In genomic region chr13:23453362-23453862, GRCm38 (mm10) we compare ENCODE assay signal across 8 mouse cellular contexts. TPM values are rescaled to one million over a fixed set of nuclear protein-coding genes. Genes with fewer than 3 reads are reported as not detected.
DNase-seq lines count a peak whose midpoint lies in the region; ATAC-seq and TF ChIP-seq lines count a peak whose summit lies in the region.

No protein-coding gene starts in this region.

- H3K27me3 ChIP-seq in embryonic facial prominence, embryonic 13.5 days = no peaks in the 10 kb centered on the region
- no peaks in the 10 kb centered on the region for H3K27me3 ChIP-seq in midbrain, postnatal 0 days (ENCODE audit: insufficient read depth, low read length)

- peaks cover 7% of the 10 kb centered on the region for H3K4me1 ChIP-seq in embryonic facial prominence, embryonic 13.5 days
- H3K4me1 ChIP-seq in midbrain, postnatal 0 days (ENCODE audit: insufficient read depth, low read length) = no peaks in the 10 kb centered on the region

- ATAC-seq in embryonic facial prominence, embryonic 13.5 days (ENCODE audit: insufficient number of reproducible peaks, insufficient read depth, low FRiP score, low TSS enrichment, low read depth) = peak; percentile 81
- peak; percentile 81 for ATAC-seq in midbrain, postnatal 0 days (ENCODE audit: low FRiP score)

- H3K9me3 ChIP-seq in embryonic facial prominence, embryonic 13.5 days = no peaks in the 10 kb centered on the region
- no peaks in the 10 kb centered on the region for H3K9me3 ChIP-seq in midbrain, postnatal 0 days (ENCODE audit: low read length)

- peak overlapping the region; percentile 55 for H3K4me2 ChIP-seq in embryonic facial prominence, embryonic 13.5 days
- H3K4me2 ChIP-seq in midbrain, postnatal 0 days (ENCODE audit: low read depth, low read length, poor library complexity, severe bottlenecking) = peak overlapping the region; percentile 70

- peak overlapping the region; percentile 96 for H3K27ac ChIP-seq in embryonic facial prominence, embryonic 13.5 days
- H3K27ac ChIP-seq in midbrain, postnatal 0 days (ENCODE audit: low read depth, low read length) = peak overlapping the region; percentile 34

- under 1% methylated on average over 25 of the region's 25 CpGs for WGBS in embryonic facial prominence, embryonic 13.5 days
- under 1% methylated on average over 25 of the region's 25 CpGs for WGBS in midbrain, postnatal 0 days

- peak overlapping the region; percentile 69 for H3K4me3 ChIP-seq in embryonic facial prominence, embryonic 13.5 days
- H3K4me3 ChIP-seq in midbrain, postnatal 0 days (ENCODE audit: low read depth, low read length) = peak overlapping the region; percentile 77

- DNase-seq in 3134 (ENCODE audit: extremely low read depth, insufficient read length, low spot score) = peak; percentile 90
- peak; percentile 80 for DNase-seq in adrenal gland, postnatal 10 days
- peak; percentile 87 to 93 for DNase-seq in heart, adult 18-20 months
- DNase-seq in kidney, adult 18-20 months = peak; percentile 83
- peak; percentile 81 for DNase-seq in liver
- peak; percentile 82 for DNase-seq in midbrain, postnatal 0 days (ENCODE audit: low spot score)
- peak; percentile 69 to 80 for DNase-seq in spleen, postnatal 36 days (ENCODE audit: low spot score in 2 of 2)

- peak overlapping the region; percentile 78 for H3K9ac ChIP-seq in embryonic facial prominence, embryonic 13.5 days
- H3K9ac ChIP-seq in midbrain, postnatal 0 days (replicated peaks; ENCODE audit: low read length, poor library complexity, severe bottlenecking) = peak overlapping the region; percentile 64

- no peak for TF ChIP-seq CTCF in midbrain, postnatal 0 days (IDR thresholded peaks at IDR 0.05)

- no peaks in the 10 kb centered on the region for H3K36me3 ChIP-seq in embryonic facial prominence, embryonic 13.5 days
- no peaks in the 10 kb centered on the region for H3K36me3 ChIP-seq in midbrain, postnatal 0 days (ENCODE audit: insufficient read depth, low read length)

RNA-seq across cellular contexts. Expression of gene Btn1a1, which starts 12.3 kb away (rescaled TPM):
- under 1 TPM in 1 of 2 experiments, not detected in 1; 0.55 TPM for total RNA-seq in adrenal gland, postnatal 10 days (2021)
- polyA plus RNA-seq in embryonic facial prominence, embryonic 13.5 days (2015; fragmentation: Nextera tagmentation; extraction: Ambion mirVana) = not detected in 2 replicates
- total RNA-seq in heart, adult 18-20 months (2021) = not detected
- 0.05 TPM in 1 of 2 replicates, not detected in the other for total RNA-seq in midbrain, postnatal 0 days (2014; rRNA removed)
- polyA plus RNA-seq in midbrain, postnatal 0 days (2015; fragmentation: Nextera tagmentation; extraction: Ambion mirVana) = 0.04 and 0.07 TPM in 2 replicates

RNA-seq across cellular contexts. Expression of gene Abt1, which starts 29.7 kb away (rescaled TPM):
- 1 to 10 TPM; 6.1 to 7.1 TPM for total RNA-seq in adrenal gland, postnatal 10 days (2021)
- polyA plus RNA-seq in embryonic facial prominence, embryonic 13.5 days (2015; fragmentation: Nextera tagmentation; extraction: Ambion mirVana) = 13.1 and 14.6 TPM in 2 replicates
- total RNA-seq in heart, adult 18-20 months (2021) = 1 to 10 TPM; 4.6 to 4.7 TPM
- 4.9 and 7.3 TPM in 2 replicates for total RNA-seq in midbrain, postnatal 0 days (2014; rRNA removed)
- 5.2 and 6.0 TPM in 2 replicates for polyA plus RNA-seq in midbrain, postnatal 0 days (2015; fragmentation: Nextera tagmentation; extraction: Ambion mirVana)

RNA-seq across cellular contexts. Expression of gene Btn2a2, which starts 35.2 kb away (rescaled TPM):
- not detected for total RNA-seq in adrenal gland, postnatal 10 days (2021)
- 1.5 and 1.7 TPM in 2 replicates for polyA plus RNA-seq in embryonic facial prominence, embryonic 13.5 days (2015; fragmentation: Nextera tagmentation; extraction: Ambion mirVana)
- total RNA-seq in heart, adult 18-20 months (2021) = not detected
- 0.16 TPM in 1 of 2 replicates, not detected in the other for total RNA-seq in midbrain, postnatal 0 days (2014; rRNA removed)
- not detected in 2 replicates for polyA plus RNA-seq in midbrain, postnatal 0 days (2015; fragmentation: Nextera tagmentation; extraction: Ambion mirVana)

Comparison
In these comparisons a context has a peak if more than half of its experiments do, and no peak if none do; other contexts are left out.
1. Peak in every context shown above with its lines: DNase-seq, ATAC-seq, H3K4me3 ChIP-seq and H3K27ac ChIP-seq.